ENCODE assay signal across 9 mouse cellular contexts in genomic region chr1:118825467-118826219, GRCm38 (mm10).
DNase-seq lines count a peak whose midpoint lies in the region; ATAC-seq and TF ChIP-seq lines count a peak whose summit lies in the region.
"Had no signal": no experiment of that assay in that cellular context is flagged by ENCODE, and none has a peak within 500 bp of the region (broad histone marks: within the 10 kb centered on the region; RNA-seq: fewer than 3 reads in every experiment).

No protein-coding gene starts in this region.

- DNase-seq in cerebellum, postnatal 14 days, result peak; percentile 41 to 46
- DNase-seq in midbrain, embryonic 10.5 days (ENCODE audit: low spot score), result no peak
- peak; percentile 11 for DNase-seq in heart, postnatal 0 days (ENCODE audit: low spot score)
- no peak for DNase-seq in yolk sac, embryonic 10.5 days (ENCODE audit: low spot score)

- no peaks in the 10 kb centered on the region for H3K36me3 ChIP-seq in midbrain, embryonic 13.5 days
- H3K36me3 ChIP-seq in midbrain, embryonic 10.5 days, result no peaks in the 10 kb centered on the region
- no peaks in the 10 kb centered on the region for H3K36me3 ChIP-seq in heart, postnatal 0 days (replicated peaks; ENCODE audit: control insufficient read depth, insufficient read depth, low read length)
- no peaks in the 10 kb centered on the region for H3K36me3 ChIP-seq in neural tube, embryonic 12.5 days
- H3K36me3 ChIP-seq: embryonic facial prominence, embryonic 13.5 days had no signal

- no peak overlapping the region for H3K9ac ChIP-seq in midbrain, embryonic 13.5 days (replicated peaks)
- no peak overlapping the region for H3K9ac ChIP-seq in heart, postnatal 0 days (replicated peaks; ENCODE audit: low read depth, low read length)
- H3K9ac ChIP-seq in neural tube, embryonic 12.5 days, result no peak overlapping the region
- H3K9ac ChIP-seq: embryonic facial prominence, embryonic 13.5 days had no signal

- WGBS in midbrain, embryonic 13.5 days, result 76% methylated on average over 31 of the region's 31 CpGs
- WGBS in midbrain, embryonic 10.5 days, result 81% methylated on average over 31 of the region's 31 CpGs
- 55% methylated on average over 31 of the region's 31 CpGs for WGBS in heart, postnatal 0 days
- 19% methylated on average over 31 of the region's 31 CpGs for WGBS in neural tube, embryonic 12.5 days

- TF ChIP-seq CTCF in heart, postnatal 0 days (IDR thresholded peaks at IDR 0.05; ENCODE audit: low read depth), result no peak

- no peak overlapping the region for H3K4me2 ChIP-seq in midbrain, embryonic 13.5 days (replicated peaks)
- H3K4me2 ChIP-seq in heart, postnatal 0 days (ENCODE audit: low read depth, low read length), result no peak overlapping the region
- H3K4me2 ChIP-seq in neural tube, embryonic 12.5 days (replicated peaks), result peak overlapping the region; percentile 51
- H3K4me2 ChIP-seq: embryonic facial prominence, embryonic 13.5 days had no signal

- H3K9me3 ChIP-seq in midbrain, embryonic 13.5 days, result no peaks in the 10 kb centered on the region
- no peaks in the 10 kb centered on the region for H3K9me3 ChIP-seq in midbrain, embryonic 10.5 days (replicated peaks)
- H3K9me3 ChIP-seq in heart, postnatal 0 days (replicated peaks; ENCODE audit: control insufficient read depth, low read length), result no peaks in the 10 kb centered on the region; the same call in 1 of the 2 replicates
- H3K9me3 ChIP-seq in neural tube, embryonic 12.5 days, result no peaks in the 10 kb centered on the region
- H3K9me3 ChIP-seq: embryonic facial prominence, embryonic 13.5 days had no signal

- no peak overlapping the region for H3K4me3 ChIP-seq in midbrain, embryonic 13.5 days (replicated peaks)
- no peak overlapping the region for H3K4me3 ChIP-seq in midbrain, embryonic 10.5 days
- H3K4me3 ChIP-seq in heart, postnatal 0 days (ENCODE audit: low read depth, low read length), result no peak overlapping the region
- H3K4me3 ChIP-seq in neural tube, embryonic 12.5 days, result no peak overlapping the region
- H3K4me3 ChIP-seq: embryonic facial prominence, embryonic 13.5 days had no signal

- no peak for TF ChIP-seq EP300 in heart, postnatal 0 days (IDR thresholded peaks at IDR 0.05; ENCODE audit: low read depth)

- H3K27me3 ChIP-seq in midbrain, embryonic 13.5 days, result no peaks in the 10 kb centered on the region
- no peaks in the 10 kb centered on the region for H3K27me3 ChIP-seq in midbrain, embryonic 10.5 days (ENCODE audit: low read depth, poor library complexity, severe bottlenecking)
- H3K27me3 ChIP-seq in heart, postnatal 0 days (ENCODE audit: control insufficient read depth, insufficient read depth, low read length), result no peaks in the 10 kb centered on the region
- no peaks in the 10 kb centered on the region for H3K27me3 ChIP-seq in neural tube, embryonic 12.5 days (replicated peaks)
- H3K27me3 ChIP-seq: embryonic facial prominence, embryonic 13.5 days had no signal

- no peak for ATAC-seq in cerebellum, adult (ENCODE audit: insufficient number of reproducible peaks, low FRiP score, low TSS enrichment)
- 0 out of 2 replicates have a peak, but pooled peaks have one; percentile 37 for ATAC-seq in midbrain, embryonic 13.5 days
- ATAC-seq in heart, postnatal 0 days (ENCODE audit: insufficient read depth, low read depth), result peak; percentile 49; the same call in 1 of the 2 replicates
- ATAC-seq in neural tube, embryonic 12.5 days (ENCODE audit: low FRiP score, low read depth), result peak; percentile 86
- ATAC-seq in inflammation-experienced regulatory T-cells, adult 6 months, result no peak

- no peaks in the 10 kb centered on the region for H3K4me1 ChIP-seq in midbrain, embryonic 13.5 days (replicated peaks)
- no peaks in the 10 kb centered on the region for H3K4me1 ChIP-seq in midbrain, embryonic 10.5 days
- H3K4me1 ChIP-seq in heart, postnatal 0 days (ENCODE audit: control insufficient read depth, insufficient read depth), result no peaks in the 10 kb centered on the region
- peaks cover 12% of the 10 kb centered on the region for H3K4me1 ChIP-seq in neural tube, embryonic 12.5 days

- H3K27ac ChIP-seq in midbrain, embryonic 13.5 days, result no peak overlapping the region
- no peak overlapping the region for H3K27ac ChIP-seq in midbrain, embryonic 10.5 days (replicated peaks)
- H3K27ac ChIP-seq in heart, postnatal 0 days (ENCODE audit: low read depth), result no peak overlapping the region
- H3K27ac ChIP-seq in neural tube, embryonic 12.5 days, result no peak overlapping the region
- H3K27ac ChIP-seq: embryonic facial prominence, embryonic 13.5 days had no signal

Comparison
In these comparisons a context has a peak if more than half of its experiments do, and no peak if none do; other contexts are left out.
1. DNase-seq: peak in cerebellum, postnatal 14 days (2 of 2) and heart, postnatal 0 days (single experiment); none in midbrain, embryonic 10.5 days (single experiment) and yolk sac, embryonic 10.5 days (single experiment).
2. ATAC-seq: peak in midbrain, embryonic 13.5 days (single experiment), heart, postnatal 0 days (single experiment) and neural tube, embryonic 12.5 days (single experiment); none in cerebellum, adult (single experiment) and inflammation-experienced regulatory T-cells, adult 6 months (single experiment).